In genomic region chr1:68134943-68135342, GRCm38 (mm10) we compare ENCODE assay signal across 16 mouse cellular contexts.
DNase-seq lines count a peak whose midpoint lies in the region; ATAC-seq lines count a peak whose summit lies in the region.
"Had no signal": no experiment of that assay in that cellular context is flagged by ENCODE, and none has a peak within 500 bp of the region (broad histone marks: within the 10 kb centered on the region; RNA-seq: fewer than 3 reads in every experiment).

No protein-coding gene starts in this region.

- ATAC-seq in frontal cortex, adult (ENCODE audit: low TSS enrichment): peak; percentile 91
- ATAC-seq: activated CD4-positive, CD25-positive, alpha-beta regulatory T cell, adult 4 months; CD4-positive, CD25-positive, alpha-beta regulatory T cell, adult 4 months; Patski had no signal

- no peak for DNase-seq in frontal cortex, adult 2 months (ENCODE audit: extremely low spot score in 1 of 2, low spot score in 1 of 2)
- DNase-seq in brain, adult 2 months (ENCODE audit: low read depth, low spot score): peak; percentile 45
- DNase-seq in adrenal gland, postnatal 14 days: no peak
- DNase-seq: adrenal gland, adult 2 months; adrenal gland, adult 8-10 months; adrenal gland, postnatal 10 days; adrenal gland, postnatal 25 days; adrenal gland, postnatal 36 days; B cell, adult 2 months; cerebellum, adult 11 months; cerebellum, adult 18-20 months; cerebellum, adult 8-10 months had no signal
